ENCODE assay signal across 16 mouse cellular contexts in genomic region chr6:144992111-144992510, GRCm38 (mm10).
"Had no signal": no experiment of that assay in that cellular context is flagged by ENCODE, and none has a peak within 500 bp of the region (broad histone marks: within the 10 kb centered on the region; RNA-seq: fewer than 3 reads in every experiment).

No protein-coding gene starts in this region.

- DNase-seq: gastrocnemius, postnatal 25 days; heart, adult 11 months; heart, adult 2 months; heart, postnatal 14 days; heart, postnatal 36 days; kidney, adult 18-20 months; kidney, adult 8-10 months; kidney, postnatal 10 days; kidney, postnatal 25 days; kidney, postnatal 4 days; left cerebral cortex, postnatal 4 days had no signal

- ATAC-seq: hindbrain, embryonic 16.5 days; inflammation-experienced regulatory T-cells, adult 6 months; intestine, embryonic 15.5 days; intestine, postnatal 0 days; liver, embryonic 12.5 days had no signal
